Mouse (Mus musculus): ENCODE measurements around the gene Cldn9. TPM values are rescaled to one million over a fixed set of nuclear protein-coding genes. Genes with fewer than 3 reads are reported as not detected.

The Cldn9 gene
- 0.10 and 1.5 TPM in 2 replicates for polyA plus RNA-seq (2012; rRNA removed)

- no peaks in the 10 kb centered on the region for H3K36me3 ChIP-seq (ENCODE audit: control insufficient read depth, insufficient read depth, low read length)
- no peak within 1 kb of the TSS for H3K4me3 ChIP-seq (ENCODE audit: low read depth, low read length)
- WGBS = 38% methylated on average over 15 of the region's 15 CpGs
- no peak within 1 kb of the TSS for H3K27ac ChIP-seq (ENCODE audit: insufficient read depth, low read depth, low read length)
- H3K4me1 ChIP-seq (ENCODE audit: control insufficient read depth, insufficient read depth, insufficient read length, low read length) = no peaks in the 10 kb centered on the region
- H3K27me3 ChIP-seq (ENCODE audit: control insufficient read depth, insufficient read depth, low read length) = peaks cover 10% of the 10 kb centered on the region
- TF ChIP-seq POLR2A (IDR thresholded peaks at IDR 0.05; ENCODE audit: low read depth, low read length) (no peak), CTCF (IDR thresholded peaks at IDR 0.05; ENCODE audit: extremely low read depth, insufficient read length, insufficient replicate concordance, low read depth, low read length) (no peak)
Observed at GRCm38 (mm10) chr17:23683856-23684672, at the start of gene Cldn9. TSS of gene Cldn9 (minus strand) at chr17:23684026.

- 39% methylated on average over 1 of the region's 1 CpGs for WGBS
- Histone ChIP-seq H3K4me3 (ENCODE audit: low read depth, low read length) (no peak overlapping the region), H3K27me3 (ENCODE audit: control insufficient read depth, insufficient read depth, low read length) (no peaks in the 10 kb centered on the region), H3K27ac (ENCODE audit: insufficient read depth, low read depth, low read length) (no peak overlapping the region), H3K4me1 (ENCODE audit: control insufficient read depth, insufficient read depth, insufficient read length, low read length) (peaks cover 11% of the 10 kb centered on the region; the same call in 1 of the 2 replicates), H3K36me3 (ENCODE audit: control insufficient read depth, insufficient read depth, low read length) (peaks cover under 1% of the 10 kb centered on the region; the same call in 1 of the 2 replicates)
- TF ChIP-seq POLR2A (IDR thresholded peaks at IDR 0.05; ENCODE audit: low read depth, low read length) (no peak), CTCF (IDR thresholded peaks at IDR 0.05; ENCODE audit: extremely low read depth, insufficient read length, insufficient replicate concordance, low read depth, low read length) (no peak)
Observed at GRCm38 (mm10) chr17:23730441-23730840, 46.6 kb upstream of the Cldn9 start.

- peak overlapping the region; percentile 14; the same call in 1 of the 2 replicates for H3K27ac ChIP-seq (ENCODE audit: insufficient read depth, low read depth, low read length)
- TF ChIP-seq POLR2A (IDR thresholded peaks at IDR 0.05; ENCODE audit: low read depth, low read length) = no peak
- TF ChIP-seq CTCF (IDR thresholded peaks at IDR 0.05; ENCODE audit: extremely low read depth, insufficient read length, insufficient replicate concordance, low read depth, low read length) = no peak
- H3K27me3 ChIP-seq (ENCODE audit: control insufficient read depth, insufficient read depth, low read length) = no peaks in the 10 kb centered on the region
- WGBS = under 1% methylated on average over 20 of the region's 20 CpGs
- H3K36me3 ChIP-seq (ENCODE audit: control insufficient read depth, insufficient read depth, low read length) = no peaks in the 10 kb centered on the region
- H3K4me3 ChIP-seq (ENCODE audit: low read depth, low read length) = peak overlapping the region; percentile 91
- H3K4me1 ChIP-seq (ENCODE audit: control insufficient read depth, insufficient read depth, insufficient read length, low read length) = peaks cover 15% of the 10 kb centered on the region; the same call in 1 of the 2 replicates
Observed at GRCm38 (mm10) chr17:23726758-23727142, 42.9 kb upstream of the Cldn9 start.

- Histone ChIP-seq H3K4me1 (ENCODE audit: control insufficient read depth, insufficient read depth, insufficient read length, low read length) (peaks cover 19% of the 10 kb centered on the region), H3K27ac (ENCODE audit: insufficient read depth, low read depth, low read length) (peak within 1 kb of the TSS; percentile 18), H3K27me3 (ENCODE audit: control insufficient read depth, insufficient read depth, low read length) (no peaks in the 10 kb centered on the region), H3K36me3 (ENCODE audit: control insufficient read depth, insufficient read depth, low read length) (no peaks in the 10 kb centered on the region), H3K4me3 (ENCODE audit: low read depth, low read length) (peak within 1 kb of the TSS; percentile 91)
- WGBS = under 1% methylated on average over 72 of the region's 73 CpGs
- TF ChIP-seq POLR2A (IDR thresholded peaks at IDR 0.05; ENCODE audit: low read depth, low read length) (peak; percentile 73; the same call in 1 of the 2 replicates), CTCF (IDR thresholded peaks at IDR 0.05; ENCODE audit: extremely low read depth, insufficient read length, insufficient replicate concordance, low read depth, low read length) (no peak)
Observed at GRCm38 (mm10) chr17:23725999-23726757, 42.4 kb upstream of the Cldn9 start, which contains the start of gene Pkmyt1. TSS of gene Pkmyt1 (plus strand) at chr17:23726336.

- Histone ChIP-seq H3K27ac (ENCODE audit: insufficient read depth, low read depth, low read length) (no peak overlapping the region), H3K36me3 (ENCODE audit: control insufficient read depth, insufficient read depth, low read length) (no peaks in the 10 kb centered on the region), H3K27me3 (ENCODE audit: control insufficient read depth, insufficient read depth, low read length) (no peaks in the 10 kb centered on the region), H3K4me1 (ENCODE audit: control insufficient read depth, insufficient read depth, insufficient read length, low read length) (peaks cover 20% of the 10 kb centered on the region), H3K4me3 (ENCODE audit: low read depth, low read length) (no peak overlapping the region)
- no peak for TF ChIP-seq CTCF (IDR thresholded peaks at IDR 0.05; ENCODE audit: extremely low read depth, insufficient read length, insufficient replicate concordance, low read depth, low read length)
- no peak for TF ChIP-seq POLR2A (IDR thresholded peaks at IDR 0.05; ENCODE audit: low read depth, low read length)
- 49% methylated on average over 4 of the region's 4 CpGs for WGBS
Observed at GRCm38 (mm10) chr17:23725477-23725876, 41.7 kb upstream of the Cldn9 start.

- Histone ChIP-seq H3K27ac (ENCODE audit: insufficient read depth, low read depth, low read length) (no peak within 1 kb of the TSS), H3K36me3 (ENCODE audit: control insufficient read depth, insufficient read depth, low read length) (no peaks in the 10 kb centered on the region), H3K4me3 (ENCODE audit: low read depth, low read length) (no peak within 1 kb of the TSS), H3K27me3 (ENCODE audit: control insufficient read depth, insufficient read depth, low read length) (no peaks in the 10 kb centered on the region), H3K4me1 (ENCODE audit: control insufficient read depth, insufficient read depth, insufficient read length, low read length) (peaks cover 19% of the 10 kb centered on the region)
- WGBS = 89% methylated on average over 7 of the region's 7 CpGs
- no peak for TF ChIP-seq POLR2A (IDR thresholded peaks at IDR 0.05; ENCODE audit: low read depth, low read length)
- no peak for TF ChIP-seq CTCF (IDR thresholded peaks at IDR 0.05; ENCODE audit: extremely low read depth, insufficient read length, insufficient replicate concordance, low read depth, low read length)
Observed at GRCm38 (mm10) chr17:23722376-23723125, 38.7 kb upstream of the Cldn9 start, which contains the start of gene 1520401A03Rik. TSS of gene 1520401A03Rik (minus strand) at chr17:23722783.
